Mouse (Mus musculus) heart, postnatal 4 days (tissue): Measurements from ENCODE around the gene Dnal4. TPM values are rescaled to one million over a fixed set of nuclear protein-coding genes. Genes with fewer than 3 reads are reported as not detected.
"Not testable (repeated sequence)": the region's sequence is repeated elsewhere in the genome, so short reads cannot be mapped to it uniquely, and the experiment has no call there.

Source experiments
- DNase-seq: peaks from one replicate; pipeline ENCODE4 v3.0.0; 2021
- total RNA-seq, 2 experiments: library from RNA; stranded (reverse); gene quantifications; 2 replicates each; pipeline ENCODE4 v1.2.3; 2021

Gene Dnal4
- total RNA-seq = 10 to 100 TPM; 22.3 to 25.1 TPM

GRCm38 (mm10) chr15:79777749-79778148, at the start of gene Dnal4:
Dnal4 (minus strand) TSS chr15:79777849.
- no peak for DNase-seq

- no peak for DNase-seq
These were observed 49.6 kb upstream of the Dnal4 start for GRCm38 (mm10) chr15:79827061-79827777.

GRCm38 (mm10) chr15:79826221-79826935, 48.7 kb upstream of the Dnal4 start:
- DNase-seq = no peak

DNA sequence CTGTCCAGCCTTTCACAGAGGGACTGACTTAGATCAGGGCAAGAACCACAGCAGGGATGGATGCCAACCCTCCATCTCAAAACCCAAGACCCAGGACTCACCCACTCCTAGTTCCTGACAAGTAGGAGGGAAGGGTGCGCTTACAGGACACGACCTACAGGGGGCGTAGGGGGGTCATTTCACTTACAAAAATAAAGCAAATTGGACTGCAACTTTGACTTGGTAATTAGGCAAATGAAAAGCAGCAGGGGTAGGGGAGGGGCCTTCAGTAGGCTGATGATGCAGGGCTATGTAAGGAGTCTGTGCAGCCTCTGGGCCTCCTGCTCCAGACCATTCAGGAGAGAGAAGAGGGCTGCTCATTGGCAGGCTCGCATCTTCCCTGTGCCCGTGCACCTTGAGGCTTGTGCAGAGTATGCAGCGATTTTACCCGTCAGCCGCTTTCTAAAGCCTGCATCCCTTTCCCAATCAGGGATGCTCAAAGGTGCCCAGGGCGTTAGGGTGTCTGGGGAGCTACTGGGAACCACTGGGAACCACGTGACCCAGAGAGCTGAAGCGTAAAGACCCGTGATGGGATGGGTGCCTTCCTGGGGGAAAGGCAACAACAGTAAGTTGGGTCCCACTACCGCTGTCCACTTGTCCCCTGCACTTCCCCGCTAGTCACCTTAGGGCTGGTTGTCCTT, 47.6 kb upstream of the Dnal4 start:
- DNase-seq = peak; percentile 27

- peak; percentile 80 for DNase-seq
These were observed 46.1 kb upstream of the Dnal4 start for GRCm38 (mm10) chr15:79823588-79824280.

- DNase-seq = peak; percentile 40
These were observed 44.9 kb upstream of the Dnal4 start for GRCm38 (mm10) chr15:79822265-79823199.

GRCm38 (mm10) chr15:79818325-79818724, 40.7 kb upstream of the Dnal4 start:
- no peak for DNase-seq

- no peak for DNase-seq
These were observed 36.1 kb upstream of the Dnal4 start for GRCm38 (mm10) chr15:79813666-79814258.

DNA sequence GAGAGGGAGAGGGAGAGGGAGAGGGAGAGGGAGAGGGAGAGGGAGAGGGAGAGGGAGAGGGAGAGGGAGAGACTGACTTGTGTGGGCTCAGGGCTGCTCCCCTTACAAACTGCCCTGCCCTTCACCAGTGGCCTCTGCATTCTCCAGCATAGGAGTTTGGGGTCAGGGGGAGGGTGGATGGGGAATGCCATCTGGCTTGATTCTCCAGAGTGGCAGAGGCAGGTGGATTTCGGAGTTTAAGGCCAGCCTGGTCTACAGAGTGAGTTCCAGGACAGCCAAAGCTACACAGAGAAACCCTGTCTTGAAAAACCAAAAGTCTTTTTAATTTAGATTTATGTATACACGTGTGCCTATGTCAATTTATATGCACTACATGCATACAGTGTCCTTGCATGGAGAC, 35.2 kb upstream of the Dnal4 start:
- not testable (repeated sequence) for DNase-seq

- no peak for DNase-seq
These were observed 33.3 kb upstream of the Dnal4 start for GRCm38 (mm10) chr15:79810997-79811396.

- DNase-seq = no peak
These were observed 32.4 kb upstream of the Dnal4 start for GRCm38 (mm10) chr15:79810061-79810460.

DNA sequence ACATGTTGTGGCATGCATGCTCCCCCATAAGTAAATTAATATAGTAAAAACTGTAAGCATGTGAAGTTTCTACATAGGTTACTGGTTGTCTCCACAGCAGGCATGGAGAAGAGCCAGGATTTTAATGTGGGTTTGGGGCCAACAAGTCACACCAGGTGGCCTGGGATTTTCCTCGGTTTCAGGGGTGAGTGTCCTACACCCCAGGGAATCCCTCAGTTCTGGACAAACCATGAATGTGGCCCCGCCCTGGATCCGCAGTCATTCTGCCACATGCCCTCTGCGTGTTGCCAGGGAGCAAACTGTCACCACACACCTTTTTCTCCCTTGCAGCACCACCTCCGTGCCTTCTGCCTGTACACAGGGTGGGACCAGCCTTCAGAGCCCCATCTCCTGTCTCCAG, 31.0 kb upstream of the Dnal4 start:
- DNase-seq = no peak

- peak; percentile 62 for DNase-seq
These were observed 30.5 kb upstream of the Dnal4 start for GRCm38 (mm10) chr15:79808114-79808513.

GRCm38 (mm10) chr15:79807050-79807449, 29.4 kb upstream of the Dnal4 start:
- DNase-seq = no peak

DNA sequence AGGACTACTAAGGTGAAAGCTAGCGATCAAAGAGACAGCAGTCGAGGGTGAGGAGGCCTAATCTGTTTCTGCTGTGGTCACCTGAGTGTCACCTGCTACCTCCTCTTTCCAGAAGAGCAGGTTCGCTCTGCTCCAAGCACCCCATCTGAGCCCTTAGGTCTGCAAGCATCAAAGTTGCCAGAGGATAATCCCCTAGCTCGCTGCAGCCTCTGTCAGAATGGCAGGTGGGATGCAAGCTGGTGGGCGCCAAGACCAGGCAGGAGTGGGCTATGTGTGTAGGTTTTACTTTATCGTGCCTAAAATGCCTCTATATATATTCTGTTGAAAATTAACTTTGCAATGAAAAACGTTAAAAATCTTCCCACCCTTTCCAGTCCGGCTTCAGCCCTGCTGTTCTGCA, 27.6 kb upstream of the Dnal4 start:
- no peak for DNase-seq

DNA sequence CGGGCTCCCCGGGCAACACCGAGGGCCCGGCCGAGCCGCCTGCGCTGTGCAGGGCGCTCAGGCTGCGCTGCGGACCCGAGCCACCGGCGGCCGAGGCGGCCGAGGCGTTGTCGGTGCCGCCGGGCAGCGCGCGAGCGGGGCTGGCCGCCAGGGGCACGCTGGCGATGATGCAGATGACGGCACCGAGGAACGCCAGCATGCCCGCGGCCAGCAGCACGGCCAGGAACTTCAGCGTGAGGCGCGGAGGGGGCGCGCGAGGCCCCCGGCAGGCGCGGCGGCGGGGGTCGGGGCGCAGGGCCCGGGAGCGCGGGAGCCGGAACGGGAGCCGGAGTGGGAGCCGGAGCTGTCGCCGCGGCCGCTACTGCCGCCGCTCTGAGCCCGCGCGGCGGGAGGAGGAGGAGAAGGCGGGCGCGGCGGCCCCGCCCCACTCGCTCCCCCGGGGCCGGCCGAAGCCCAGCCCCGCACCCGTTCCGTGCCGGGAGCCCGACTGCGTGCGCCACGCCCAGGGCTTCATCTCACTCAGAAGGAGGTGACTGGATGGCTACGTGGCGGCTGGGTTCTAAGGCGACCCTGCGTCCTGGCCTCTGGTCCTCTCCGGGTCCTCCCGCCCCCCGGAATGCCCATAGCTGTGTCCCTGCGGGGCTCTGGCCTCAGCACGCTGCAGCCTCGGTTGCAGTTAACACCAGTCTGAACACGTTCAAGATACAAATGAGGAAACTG, 26.9 kb upstream of the Dnal4 start, which contains the start of gene Nptxr:
Gene Nptxr (minus strand): TSS at position 415 of the 720 bp plus-strand sequence.
- peak; percentile 61 for DNase-seq

DNA sequence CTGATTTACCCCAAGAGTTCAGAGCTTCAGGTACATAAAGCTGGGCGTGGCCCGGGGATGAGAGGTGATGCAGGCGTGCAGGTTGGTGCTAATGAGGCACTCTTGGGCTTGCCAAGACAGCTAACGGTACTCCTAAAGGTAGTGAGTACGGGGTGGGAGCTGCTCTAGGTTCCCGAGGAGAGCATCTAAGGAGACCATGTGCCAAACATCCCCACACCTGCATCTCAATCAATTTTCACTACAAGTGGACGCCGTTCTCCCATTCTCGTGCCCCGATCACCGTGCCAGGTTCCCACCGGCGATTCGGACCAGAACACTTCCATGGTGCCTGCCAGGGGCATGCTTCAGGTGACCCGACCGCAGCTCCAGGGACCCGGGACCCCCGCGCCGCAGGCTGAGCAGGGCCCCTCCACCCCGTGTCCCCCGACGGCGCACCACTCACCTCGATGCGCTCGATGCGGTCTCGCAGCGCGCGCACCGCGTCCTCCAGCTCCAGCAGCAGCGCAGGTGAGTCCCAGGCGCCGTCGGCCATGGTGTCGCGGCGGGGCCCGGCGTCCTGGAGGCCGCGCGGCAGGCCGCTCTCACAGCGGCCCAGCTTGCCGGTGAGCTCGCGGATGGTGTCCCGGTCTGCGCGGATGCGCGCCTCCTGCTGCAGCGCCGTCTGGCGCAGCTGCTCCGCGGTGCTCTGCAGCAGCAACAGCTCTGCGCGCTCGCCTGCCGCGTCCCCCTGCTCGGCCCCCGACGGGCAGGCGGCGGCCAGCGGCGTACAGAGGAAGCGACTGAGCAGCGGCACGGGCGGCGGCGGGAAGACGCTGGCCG, 26.1 kb upstream of the Dnal4 start:
- peak; percentile 45 for DNase-seq

DNA sequence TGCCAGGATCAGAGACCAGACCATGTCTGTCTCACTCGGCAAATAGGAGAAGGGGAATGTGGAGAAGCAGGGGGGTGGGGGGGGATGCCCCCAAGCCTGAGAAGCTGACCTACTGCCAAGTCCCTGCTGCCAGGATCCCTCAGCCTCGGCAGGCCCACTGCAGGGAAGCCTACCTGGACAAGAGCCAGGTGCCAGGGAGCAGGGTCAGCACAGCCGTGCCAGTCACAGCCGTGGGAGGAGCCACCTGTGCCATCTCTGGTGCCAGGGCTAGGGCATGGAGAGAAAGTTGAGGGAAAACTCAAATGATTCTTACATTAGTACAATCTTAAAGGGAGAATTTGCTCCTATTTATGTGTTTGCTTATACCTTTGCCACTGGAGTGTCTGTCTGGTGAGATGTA, 24.7 kb upstream of the Dnal4 start:
- DNase-seq = no peak

- no peak for DNase-seq
These were observed 24.0 kb upstream of the Dnal4 start for GRCm38 (mm10) chr15:79801646-79802045.

DNA sequence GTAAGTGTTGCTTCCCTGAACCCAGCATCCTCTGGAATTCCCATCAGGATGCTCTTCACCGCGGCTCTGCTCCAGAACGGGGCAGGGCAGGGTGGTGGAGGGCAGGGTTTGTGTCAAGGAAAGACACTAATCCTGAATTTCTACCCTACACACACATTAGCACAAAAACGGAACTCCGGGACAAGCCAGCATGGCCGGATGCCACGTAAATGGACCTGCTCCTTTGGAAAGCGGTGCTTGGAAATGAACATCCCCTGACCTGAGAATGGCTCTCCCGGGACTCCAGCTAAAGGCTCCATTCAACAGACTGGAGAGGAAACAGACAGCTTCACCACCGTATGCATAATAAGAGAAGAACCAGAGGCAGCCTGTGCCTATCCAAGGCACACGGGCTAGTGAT, 23.1 kb upstream of the Dnal4 start:
- no peak for DNase-seq
